Mouse (Mus musculus) spleen, adult 12 weeks (tissue): ENCODE data around the gene Fem1b.
"Not testable (repeated sequence)": the region's sequence is repeated elsewhere in the genome, so short reads cannot be mapped to it uniquely, and the experiment has no call there.

ENCODE experiments used
- DNase-seq: peaks from one replicate; pipeline ENCODE4 v3.0.0; 2022; ENCODE audit warnings: low spot score

Fem1b gene

DNA sequence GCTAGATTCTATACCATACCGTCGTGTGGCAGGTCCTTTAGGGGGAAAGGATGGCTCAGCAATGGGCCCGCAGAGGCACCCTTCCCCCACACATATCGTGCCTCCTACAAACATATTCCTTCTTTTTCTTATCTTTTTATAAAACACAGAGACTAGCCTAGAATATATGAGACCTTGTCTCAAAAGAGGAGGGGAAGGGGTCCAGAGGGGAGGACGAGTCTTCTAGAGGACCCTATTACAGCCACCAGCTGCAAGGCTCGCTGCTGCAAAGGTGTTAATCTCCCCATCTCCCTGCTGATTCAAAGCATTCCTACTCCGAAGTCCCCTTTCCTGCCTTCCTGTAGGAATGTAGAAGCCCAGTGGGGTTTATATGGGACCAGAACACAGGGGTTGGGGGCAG lies 14.7 kb upstream of the Fem1b start:
- DNase-seq: no peak

DNA sequence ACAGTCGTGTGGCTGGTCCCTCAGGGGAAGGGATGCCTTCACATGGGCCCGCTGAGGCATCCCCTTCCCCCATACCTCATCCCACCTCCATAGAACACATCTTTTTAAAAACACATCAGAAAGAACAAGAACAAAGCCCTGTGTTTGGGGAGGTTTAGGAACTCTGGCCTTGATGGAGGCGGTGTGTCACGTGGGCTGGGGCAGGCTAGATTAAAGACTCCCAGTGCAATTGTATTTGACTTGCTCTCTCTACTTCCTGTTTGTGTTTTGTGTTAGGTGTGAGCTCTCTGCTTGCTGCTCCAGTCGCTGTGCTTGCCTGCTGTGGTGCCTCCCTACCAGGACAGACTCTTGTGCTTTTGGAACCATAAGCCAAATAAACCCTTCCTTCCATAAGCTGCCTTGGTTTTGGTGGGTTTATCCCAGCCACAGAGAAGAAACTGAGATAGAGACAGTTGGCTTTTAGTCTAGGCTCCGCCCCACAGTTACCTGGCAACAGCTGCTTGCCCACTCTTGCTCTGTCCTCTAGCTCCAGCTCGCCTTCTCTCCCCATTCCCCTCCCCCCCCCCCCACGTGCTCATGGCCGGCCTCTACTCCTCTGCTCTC lies 14.2 kb upstream of the Fem1b start:
- DNase-seq: no peak

DNA sequence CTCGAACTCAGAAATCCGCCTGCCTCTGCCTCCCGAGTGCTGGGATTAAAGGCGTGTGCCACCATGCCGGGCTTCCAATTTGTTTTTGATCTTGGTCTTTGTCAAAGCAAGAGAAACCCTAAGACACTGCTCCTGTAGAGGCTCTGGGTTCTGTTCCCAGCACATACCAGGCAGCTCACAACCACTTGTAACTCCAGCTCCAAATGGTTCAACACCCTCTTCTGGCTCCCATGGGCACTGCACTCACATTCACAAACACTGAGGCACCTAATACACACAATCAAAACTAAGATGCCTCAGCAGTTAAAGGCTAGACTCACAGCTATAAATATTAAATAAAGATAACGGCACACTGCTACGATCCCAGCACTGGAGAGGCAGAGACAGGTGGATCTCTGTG lies 10.1 kb upstream of the Fem1b start:
- DNase-seq: no peak

DNA sequence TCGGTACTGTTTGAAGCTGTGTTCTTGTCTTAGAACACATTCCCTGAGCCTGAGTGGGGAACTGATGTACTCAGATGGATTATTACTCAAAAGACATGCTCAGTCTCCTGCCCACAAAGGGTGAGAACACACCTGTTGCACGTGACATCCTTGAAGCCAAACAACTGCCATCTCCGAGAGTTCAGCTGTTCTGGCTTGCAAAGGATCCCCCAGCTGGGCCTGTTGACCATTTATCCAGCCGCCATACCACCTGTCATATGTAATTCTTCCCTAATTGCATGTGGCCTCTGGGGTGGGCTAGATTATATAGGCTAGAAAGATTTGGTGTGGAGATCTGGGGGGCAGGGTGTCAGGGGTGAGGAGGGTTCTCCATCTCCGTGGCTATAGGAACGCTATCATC lies 9.1 kb upstream of the Fem1b start:
- DNase-seq: no peak

DNA sequence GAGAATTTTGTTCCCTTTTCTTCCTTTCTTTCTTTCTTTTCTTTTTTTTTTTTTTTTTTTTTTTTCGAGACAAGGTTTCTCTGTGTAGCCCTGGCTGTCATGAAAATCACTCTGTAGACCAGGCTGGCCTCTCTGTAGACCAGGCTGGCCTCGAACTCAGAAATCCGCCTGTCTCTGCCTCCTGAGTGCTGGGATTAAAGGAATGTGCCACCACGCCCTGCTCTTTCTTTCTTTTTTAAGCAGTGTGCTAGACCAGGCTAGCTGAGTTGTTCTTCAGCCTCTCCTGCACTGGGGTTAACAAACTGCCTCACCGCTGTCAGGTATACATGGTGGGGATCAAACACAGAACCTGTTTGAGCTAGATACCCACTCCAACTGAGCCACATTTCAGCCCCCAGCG lies 8.2 kb upstream of the Fem1b start:
- DNase-seq: not testable (repeated sequence)

DNA sequence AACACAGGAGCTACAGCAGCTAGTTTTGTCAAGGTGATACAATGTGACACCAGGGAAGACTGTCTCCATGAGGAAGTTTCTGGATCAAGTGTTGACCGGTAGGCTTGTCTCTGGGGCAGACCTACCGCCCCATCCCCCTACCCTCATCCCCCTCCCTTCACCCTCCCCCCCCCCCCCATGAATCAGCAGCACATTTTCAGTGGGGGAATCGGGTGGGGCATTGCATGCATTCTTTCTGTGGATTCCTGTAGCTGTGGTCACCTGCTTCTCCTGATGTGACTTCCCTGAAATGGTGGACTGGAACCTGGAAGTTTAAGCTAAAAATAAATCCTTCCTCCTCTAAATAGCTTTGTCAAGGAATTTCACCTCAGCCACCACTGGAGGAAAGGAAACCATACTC lies 7.8 kb upstream of the Fem1b start:
- DNase-seq: no peak

DNA sequence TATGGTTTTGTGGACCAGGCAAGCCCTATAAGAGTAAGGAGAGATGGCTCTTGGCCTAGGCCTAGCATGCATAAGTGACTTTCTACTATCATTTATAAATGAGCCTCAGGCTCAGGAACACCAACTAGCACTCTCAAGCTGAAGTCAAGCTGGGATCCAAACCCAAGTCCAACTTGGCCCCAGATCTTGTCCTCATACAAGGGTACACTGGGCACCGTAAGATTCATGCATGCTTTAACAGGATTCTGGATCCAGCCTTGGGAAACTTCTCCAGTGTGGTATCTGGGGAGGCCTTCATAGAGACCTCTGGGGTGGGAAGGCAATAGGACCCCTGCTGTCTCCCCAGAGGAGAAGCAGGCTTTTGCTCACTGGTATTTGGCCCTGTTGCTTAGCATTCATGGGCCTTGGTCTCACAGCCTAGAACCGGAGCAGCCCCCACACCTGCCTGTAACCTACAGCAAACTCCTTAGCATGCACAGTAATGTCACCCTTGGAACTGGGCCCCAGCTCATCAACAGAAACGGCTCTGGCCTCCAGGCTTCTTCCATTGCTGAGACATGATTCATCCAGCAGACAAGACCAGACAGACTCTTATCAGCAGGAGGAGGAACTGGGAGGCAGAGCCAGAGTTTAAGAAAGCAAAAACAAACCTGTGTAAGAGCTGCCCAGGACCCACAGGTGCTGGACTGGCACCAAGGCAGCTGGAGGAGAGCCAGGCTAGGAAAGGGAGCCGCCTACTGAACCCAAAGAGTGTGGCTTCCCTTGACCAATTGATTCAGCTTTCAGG lies 6.3 kb upstream of the Fem1b start:
- DNase-seq: no peak

DNA sequence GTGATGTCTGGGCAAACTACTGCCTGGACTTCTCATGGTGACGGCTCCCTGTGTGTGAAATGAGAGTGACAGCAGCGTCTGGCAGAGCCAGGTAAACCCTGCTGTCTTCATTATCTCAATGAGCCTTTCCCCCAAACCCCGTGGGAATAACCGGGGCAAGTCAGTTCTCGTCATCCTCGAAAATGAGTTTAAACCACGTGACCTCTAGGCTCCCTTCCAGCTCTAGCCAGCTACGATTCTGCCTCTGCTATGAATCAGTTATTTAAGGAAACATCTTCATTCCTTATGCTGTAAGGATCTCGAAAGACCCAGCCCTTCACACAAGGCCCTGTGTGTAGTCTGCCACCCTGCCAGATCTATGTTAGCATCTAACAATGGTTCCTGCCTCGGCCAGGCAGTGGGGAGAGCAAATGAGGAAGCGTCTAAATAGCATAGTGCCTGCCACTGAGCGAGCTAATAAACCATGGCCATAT lies 5.4 kb upstream of the Fem1b start:
- DNase-seq: no peak

DNA sequence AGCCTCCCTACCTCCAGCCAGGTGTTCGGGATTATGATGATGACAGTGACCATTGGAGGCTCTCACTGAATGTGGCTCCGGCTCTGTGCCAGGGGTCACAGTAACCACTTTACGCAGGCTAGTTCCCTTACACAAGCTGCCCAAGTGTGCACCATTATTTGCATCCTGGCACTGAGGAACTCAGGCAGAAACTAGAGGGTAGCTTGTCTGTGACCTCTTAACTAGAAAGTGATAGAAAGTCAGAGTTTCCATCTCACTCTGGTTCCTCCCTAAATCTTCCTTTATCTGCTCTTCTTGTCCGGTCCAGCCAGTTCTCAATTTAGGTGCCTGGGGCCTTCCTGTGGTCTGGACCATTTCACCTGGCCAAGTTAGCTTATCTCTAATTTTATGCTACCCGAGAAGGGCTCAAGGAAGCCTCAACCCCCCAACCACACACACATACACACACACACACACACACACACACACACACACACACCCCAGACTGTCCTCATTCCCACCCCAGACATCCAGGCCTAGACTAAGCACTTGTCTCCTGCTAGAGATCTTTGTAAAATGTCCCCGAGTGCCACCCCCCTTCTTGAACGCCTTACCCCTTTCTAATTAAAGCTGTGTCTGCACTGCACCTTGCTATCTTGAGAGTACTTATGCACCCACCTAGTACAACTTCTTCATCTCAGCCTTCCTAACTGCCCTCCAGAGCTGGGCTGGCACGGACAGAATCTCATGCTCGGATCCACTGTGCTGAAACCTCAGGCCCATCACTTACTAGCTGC lies 4.8 kb upstream of the Fem1b start:
- no peak for DNase-seq

DNA sequence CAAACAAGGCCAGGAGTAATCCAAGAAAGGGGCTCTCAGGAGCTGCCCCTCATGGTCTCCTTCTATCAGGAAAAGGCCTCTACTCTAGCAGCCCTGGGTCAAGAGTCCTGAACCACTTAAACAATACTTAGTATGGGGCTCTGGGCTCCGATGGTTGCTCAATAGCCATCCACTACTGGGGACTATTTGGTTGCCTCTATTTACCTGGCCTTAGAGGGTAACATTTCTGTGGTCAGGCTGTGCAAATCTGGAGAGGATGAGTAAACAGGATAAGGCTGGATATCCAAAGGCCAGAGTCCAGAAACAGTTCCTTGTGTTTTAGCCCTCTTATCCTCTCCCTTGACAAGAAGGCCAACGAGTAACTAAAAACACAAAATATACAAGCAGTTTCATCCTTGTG lies 3.0 kb upstream of the Fem1b start:
- no peak for DNase-seq

DNA sequence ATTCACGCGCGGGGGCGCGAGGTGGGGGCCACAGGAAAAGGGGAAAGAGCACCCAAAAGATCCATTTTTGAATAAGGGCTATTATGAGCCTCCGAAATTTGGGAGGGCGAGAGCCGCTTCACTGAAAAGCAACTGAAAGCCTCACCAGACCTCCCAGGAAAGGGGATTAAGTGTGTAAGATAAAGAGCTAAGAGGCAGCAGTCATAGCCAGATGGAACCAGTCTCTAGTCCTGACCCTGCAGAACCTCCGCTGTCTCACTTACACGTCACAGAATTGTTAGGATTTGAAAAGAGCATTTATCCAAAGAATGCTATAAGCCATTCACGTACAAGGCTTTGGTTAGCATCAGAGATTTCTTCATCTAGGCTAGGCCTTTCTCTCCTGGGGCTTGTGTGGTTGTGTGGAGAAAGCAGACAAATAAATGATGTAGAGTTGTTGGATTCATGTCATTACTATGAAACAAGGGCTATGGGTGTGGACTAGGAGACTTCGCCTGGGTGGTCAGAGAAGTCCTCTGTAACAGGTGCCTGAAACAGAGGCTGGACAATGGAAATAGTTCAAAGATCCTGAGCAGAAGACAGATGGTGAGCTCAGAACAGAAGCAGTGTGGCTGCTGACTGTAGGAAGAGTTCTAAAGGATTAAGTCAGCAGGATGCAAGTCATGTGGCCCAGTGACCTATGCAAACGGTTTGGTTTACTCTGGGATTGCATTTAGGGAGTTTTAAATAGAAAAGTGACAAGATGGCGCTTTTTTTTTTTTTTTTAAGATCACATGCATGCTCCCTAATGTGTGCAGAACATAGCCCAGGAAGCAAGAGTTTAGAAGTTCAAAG lies 699 bp upstream of the Fem1b start:
- no peak for DNase-seq

DNA sequence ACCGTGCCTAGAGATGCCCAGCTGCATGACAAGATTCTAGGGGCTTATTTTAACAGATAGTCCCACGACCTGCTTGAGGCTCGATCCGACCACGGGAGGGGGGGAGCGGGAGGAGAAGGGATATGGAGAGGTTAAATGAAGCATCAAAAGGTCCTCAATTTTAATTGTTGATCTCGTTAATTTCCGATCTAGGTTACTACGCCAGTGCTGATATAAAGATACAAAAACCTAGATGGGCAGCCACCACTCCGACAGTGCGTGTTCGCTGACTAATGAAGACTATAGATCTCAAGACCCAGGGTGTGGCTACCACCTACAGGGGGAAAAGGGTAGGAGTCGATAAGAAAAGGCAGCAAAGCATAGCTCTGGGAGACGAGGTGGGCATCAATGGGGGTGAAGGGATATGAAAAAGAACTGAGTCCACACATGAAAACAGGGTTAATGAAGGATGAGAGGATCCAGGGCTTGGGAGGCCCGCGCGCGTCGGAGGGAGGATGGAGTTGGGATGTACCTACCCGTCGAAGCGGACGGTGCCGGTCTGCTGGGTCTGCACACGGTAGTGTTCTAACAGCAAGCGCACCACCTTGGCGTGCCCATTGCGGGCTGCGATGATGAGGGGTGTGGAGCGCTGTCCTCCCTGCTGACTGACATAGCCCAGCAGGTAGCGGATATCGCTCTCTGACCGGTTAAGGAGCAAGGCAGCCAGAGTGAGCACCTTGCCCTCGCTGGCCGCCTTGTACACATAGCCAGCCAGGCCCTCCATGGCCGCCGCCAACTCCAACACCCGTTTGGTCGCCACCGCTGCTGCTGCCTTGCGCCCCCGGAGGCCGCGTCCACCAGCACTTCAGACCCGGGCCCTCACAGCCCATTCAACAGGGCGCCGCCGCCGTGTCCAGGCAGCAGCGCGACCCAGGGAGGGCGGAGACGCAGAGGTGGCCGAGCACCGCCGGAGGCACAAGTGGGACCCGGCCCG lies 905 bp downstream of the Fem1b start:
- peak; percentile 54 for DNase-seq

DNA sequence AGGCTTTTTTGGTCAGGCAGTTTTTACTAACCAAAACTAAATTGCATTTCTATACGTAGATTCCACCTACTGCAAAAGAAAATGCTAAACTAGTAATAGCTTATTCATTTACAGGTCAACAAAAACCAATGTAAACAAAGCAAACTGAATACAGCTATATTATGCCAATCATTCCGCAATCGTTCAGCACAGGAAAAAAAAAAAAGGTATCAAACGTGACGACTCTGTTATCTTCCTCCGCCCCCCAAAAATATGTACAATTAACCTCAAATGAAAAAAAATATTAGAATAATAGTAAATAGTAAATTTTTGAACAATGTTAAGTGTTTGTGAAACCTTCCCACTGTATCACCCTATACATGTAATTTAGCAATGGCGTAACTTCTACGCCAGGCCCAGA lies 1.6 kb downstream of the Fem1b start:
- DNase-seq: no peak

DNA sequence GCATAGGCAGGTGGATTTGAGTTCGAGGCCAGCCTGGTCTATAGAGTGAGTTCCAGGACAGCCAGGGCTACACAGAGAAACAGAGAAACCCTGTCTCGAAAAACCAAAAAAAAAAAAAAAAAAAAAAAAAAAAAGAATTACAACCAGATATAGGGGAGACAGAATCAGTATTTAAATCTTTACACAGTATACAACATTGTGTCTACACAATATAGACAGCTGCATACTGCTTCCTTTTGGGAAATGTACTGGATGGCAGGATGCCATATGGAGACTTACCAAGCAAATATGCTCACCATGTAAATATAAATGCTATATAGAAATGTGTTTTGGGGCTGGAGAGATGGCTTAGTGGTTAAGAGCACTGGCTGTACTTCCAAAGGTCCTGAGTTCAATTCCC lies 12.5 kb downstream of the Fem1b start:
- not testable (repeated sequence) for DNase-seq

DNA sequence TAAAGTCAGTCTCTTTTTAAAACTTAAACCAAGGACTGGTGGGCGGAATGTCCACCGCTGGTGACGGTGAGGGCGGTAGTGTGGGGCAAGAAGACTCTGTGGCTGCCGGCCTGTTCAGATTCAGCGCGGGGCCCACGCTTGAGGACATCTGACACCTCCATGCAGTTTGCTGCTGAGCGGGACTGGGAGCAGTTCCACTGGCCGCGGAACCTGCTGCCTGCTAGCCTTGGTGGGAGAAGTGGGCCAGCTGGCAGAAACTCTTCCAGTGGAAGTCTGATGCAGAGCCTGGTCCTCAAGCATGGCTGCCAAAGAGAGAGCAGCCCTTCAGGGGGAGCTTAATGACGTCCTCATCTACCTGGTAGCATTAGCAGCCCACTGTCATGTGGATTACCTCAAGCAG lies 21.9 kb downstream of the Fem1b start:
- DNase-seq: no peak

DNA sequence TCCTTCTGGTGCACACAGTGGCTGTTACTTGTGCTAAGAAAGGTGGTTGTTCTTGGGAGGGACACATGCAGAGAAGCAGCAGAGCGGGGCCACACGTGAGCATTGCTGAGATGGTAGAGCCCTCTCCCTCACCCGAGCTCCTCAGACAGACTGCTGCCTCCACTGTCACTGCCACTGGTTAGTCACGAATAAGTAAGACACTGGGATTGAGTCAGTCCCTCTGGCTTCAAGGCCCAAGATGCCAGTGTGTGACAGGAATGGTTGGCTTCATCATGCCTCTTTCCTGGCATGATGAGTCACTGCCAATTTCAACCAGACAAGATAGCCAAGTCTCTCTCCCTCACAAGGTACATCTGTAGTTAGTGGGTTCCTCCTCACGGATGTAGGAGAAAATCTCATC lies 25.0 kb downstream of the Fem1b start:
- no peak for DNase-seq

DNA sequence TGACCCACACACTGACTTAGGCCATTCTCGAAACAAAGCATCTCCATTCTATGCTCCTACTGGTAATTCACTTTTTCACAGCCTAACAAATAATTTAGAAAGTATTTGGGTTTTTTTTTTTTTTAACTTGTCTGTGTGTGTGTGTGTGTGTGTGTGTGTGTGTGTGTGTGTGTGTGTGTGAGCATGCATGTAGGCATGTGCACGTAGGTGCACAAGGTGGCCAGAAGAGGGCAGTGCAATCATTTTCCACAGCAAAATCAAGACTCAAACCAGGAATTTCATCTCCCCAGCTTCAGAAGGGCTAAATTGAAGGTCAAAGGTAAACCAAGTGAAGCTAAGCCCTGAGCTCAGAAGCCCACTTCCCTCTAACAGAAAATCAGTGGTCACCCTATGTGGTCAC lies 27.5 kb downstream of the Fem1b start:
- no peak for DNase-seq

DNA sequence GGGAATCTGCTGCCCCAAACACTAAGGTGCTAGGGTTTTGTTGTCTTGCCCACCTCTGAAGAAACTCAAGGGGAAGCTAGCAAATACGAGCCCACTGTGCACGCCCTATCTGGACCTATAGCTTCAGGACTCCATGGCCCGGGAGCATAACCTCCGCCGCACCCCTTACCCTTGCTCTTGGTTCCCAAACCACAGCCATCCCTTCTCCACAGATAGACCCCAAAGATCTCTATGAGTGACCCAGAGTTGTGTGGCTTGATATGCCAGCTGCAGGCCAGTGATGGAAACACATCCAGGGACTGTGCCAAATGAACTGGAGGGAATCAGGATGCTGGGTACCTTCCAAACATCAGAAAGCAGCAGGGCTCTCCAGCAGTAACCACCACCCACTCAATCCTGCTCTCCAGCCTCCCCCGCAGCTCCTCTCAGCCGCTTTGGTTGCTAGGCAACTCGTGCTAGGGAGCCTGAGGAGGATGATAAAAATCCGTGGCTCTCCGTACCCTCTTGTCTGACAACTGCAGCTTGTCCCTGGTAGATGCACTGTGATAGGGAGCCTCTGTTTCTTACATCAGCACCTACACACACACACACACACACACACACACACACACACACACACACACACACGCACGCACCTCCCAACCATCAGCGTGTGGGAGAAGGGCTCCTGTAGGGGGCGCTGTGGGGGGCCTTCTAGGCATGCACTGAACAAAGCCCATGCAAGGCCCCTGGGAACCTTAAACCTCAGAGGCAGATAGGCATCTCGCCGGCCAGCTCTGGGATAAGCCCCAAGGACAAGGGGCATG lies 28.6 kb downstream of the Fem1b start:
- no peak for DNase-seq

DNA sequence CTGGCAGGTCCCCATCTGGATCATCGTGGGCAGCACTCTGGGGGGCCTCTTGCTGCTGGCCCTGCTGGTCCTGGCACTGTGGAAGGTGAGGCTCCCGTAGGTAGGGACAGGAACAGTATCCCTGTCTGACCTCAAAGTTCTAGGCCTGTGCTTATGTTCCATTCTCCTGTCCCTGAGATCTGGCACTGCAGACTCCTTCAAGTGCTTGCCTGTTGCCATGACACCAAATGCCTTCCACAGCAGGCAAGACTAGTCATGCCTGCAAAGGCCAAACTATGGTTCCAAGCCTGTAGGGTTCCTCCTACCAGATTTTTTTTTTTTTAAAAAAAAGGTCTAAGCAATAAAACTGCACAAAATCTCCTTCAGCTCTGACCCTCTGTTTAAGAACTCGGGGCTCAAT lies 29.8 kb downstream of the Fem1b start:
- DNase-seq: no peak

DNA sequence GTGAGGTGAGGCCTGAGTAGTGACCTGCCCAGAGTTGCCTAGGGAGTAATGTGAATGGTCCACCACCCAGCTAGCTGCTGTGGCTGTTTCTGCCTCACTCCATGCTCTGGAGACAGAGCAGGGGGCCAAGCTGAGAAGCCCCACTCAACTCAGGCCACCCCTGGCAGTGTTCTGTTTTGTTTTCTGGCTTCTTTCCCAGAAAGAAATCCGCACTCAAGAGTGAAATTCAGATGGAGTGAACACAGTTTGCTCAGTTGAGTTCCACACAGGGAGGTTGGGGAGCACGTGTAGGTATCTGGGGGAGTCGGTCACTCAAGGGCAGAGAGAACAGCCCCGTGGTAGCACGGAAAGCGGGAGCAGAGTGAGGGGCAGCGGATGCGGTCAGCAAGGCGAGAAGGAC lies 33.0 kb downstream of the Fem1b start:
- no peak for DNase-seq
